Mouse (Mus musculus): ENCODE data around the gene Dolpp1. TPM values are rescaled to one million over a fixed set of nuclear protein-coding genes. Genes with fewer than 3 reads are reported as not detected.

Dolpp1 gene
- total RNA-seq, 2 experiments from 2014 or later, result 4.6 to 5.4 TPM

- no peak for ATAC-seq (replicated peaks; ENCODE audit: low FRiP score, poor library complexity, severe bottlenecking)
Measured at GRCm38 (mm10) chr2:30375893-30376292, 16.2 kb upstream of the Dolpp1 start.

GRCm38 (mm10) chr2:30377721-30378120 lies 14.3 kb upstream of the Dolpp1 start:
- no peak for ATAC-seq (replicated peaks; ENCODE audit: low FRiP score, poor library complexity, severe bottlenecking)

GRCm38 (mm10) chr2:30379307-30379706 lies 12.7 kb upstream of the Dolpp1 start:
- no peak for ATAC-seq (replicated peaks; ENCODE audit: low FRiP score, poor library complexity, severe bottlenecking)

- ATAC-seq (replicated peaks; ENCODE audit: low FRiP score, poor library complexity, severe bottlenecking), result no peak
Measured at GRCm38 (mm10) chr2:30380564-30381376, 11.3 kb upstream of the Dolpp1 start.

GRCm38 (mm10) chr2:30381377-30381725 lies 10.7 kb upstream of the Dolpp1 start:
- peak; percentile 68 for ATAC-seq (replicated peaks; ENCODE audit: low FRiP score, poor library complexity, severe bottlenecking)

- ATAC-seq (replicated peaks; ENCODE audit: low FRiP score, poor library complexity, severe bottlenecking), result no peak
Measured at GRCm38 (mm10) chr2:30384814-30385213, 7.2 kb upstream of the Dolpp1 start.

GRCm38 (mm10) chr2:30385591-30385990 lies 6.5 kb upstream of the Dolpp1 start:
- ATAC-seq (replicated peaks; ENCODE audit: low FRiP score, poor library complexity, severe bottlenecking), result no peak

- ATAC-seq (replicated peaks; ENCODE audit: low FRiP score, poor library complexity, severe bottlenecking), result no peak
Measured at GRCm38 (mm10) chr2:30386913-30387312, 5.1 kb upstream of the Dolpp1 start.

- ATAC-seq (replicated peaks; ENCODE audit: low FRiP score, poor library complexity, severe bottlenecking), result no peak
Measured at GRCm38 (mm10) chr2:30389000-30389399, 3.1 kb upstream of the Dolpp1 start.

GRCm38 (mm10) chr2:30392577-30393369 lies 719 bp downstream of the Dolpp1 start:
- peak; percentile 22 for ATAC-seq (replicated peaks; ENCODE audit: low FRiP score, poor library complexity, severe bottlenecking)

GRCm38 (mm10) chr2:30393370-30393656 lies 1.3 kb downstream of the Dolpp1 start:
- ATAC-seq (replicated peaks; ENCODE audit: low FRiP score, poor library complexity, severe bottlenecking), result no peak

GRCm38 (mm10) chr2:30395757-30396156 lies 3.7 kb downstream of the Dolpp1 start:
- no peak for ATAC-seq (replicated peaks; ENCODE audit: low FRiP score, poor library complexity, severe bottlenecking)

GRCm38 (mm10) chr2:30396246-30396645 lies 4.2 kb downstream of the Dolpp1 start:
- ATAC-seq (replicated peaks; ENCODE audit: low FRiP score, poor library complexity, severe bottlenecking), result no peak

GRCm38 (mm10) chr2:30397986-30398512 lies 6.0 kb downstream of the Dolpp1 start:
- ATAC-seq (replicated peaks; ENCODE audit: low FRiP score, poor library complexity, severe bottlenecking), result no peak

GRCm38 (mm10) chr2:30399191-30400171 lies 7.4 kb downstream of the Dolpp1 start:
- no peak for ATAC-seq (replicated peaks; ENCODE audit: low FRiP score, poor library complexity, severe bottlenecking)

GRCm38 (mm10) chr2:30401581-30401980 lies 9.5 kb downstream of the Dolpp1 start:
- ATAC-seq (replicated peaks; ENCODE audit: low FRiP score, poor library complexity, severe bottlenecking), result no peak

GRCm38 (mm10) chr2:30402351-30402826 lies 10.3 kb downstream of the Dolpp1 start:
- no peak for ATAC-seq (replicated peaks; ENCODE audit: low FRiP score, poor library complexity, severe bottlenecking)

GRCm38 (mm10) chr2:30402843-30403242 lies 10.8 kb downstream of the Dolpp1 start:
- no peak for ATAC-seq (replicated peaks; ENCODE audit: low FRiP score, poor library complexity, severe bottlenecking)

- no peak for ATAC-seq (replicated peaks; ENCODE audit: low FRiP score, poor library complexity, severe bottlenecking)
Measured at GRCm38 (mm10) chr2:30403870-30404269, 11.8 kb downstream of the Dolpp1 start.

GRCm38 (mm10) chr2:30407221-30407620 lies 15.2 kb downstream of the Dolpp1 start:
- no peak for ATAC-seq (replicated peaks; ENCODE audit: low FRiP score, poor library complexity, severe bottlenecking)

Data from erythroid progenitor cell, adult 5-6 weeks (primary cell).